Mouse (Mus musculus) layer of hippocampus, adult 9-10 months (tissue): Measurements from ENCODE around the gene Lpo.

Experiments used
- DNase-seq: peaks from one replicate; pipeline ENCODE4 v3.0.0; 2022; ENCODE audit warnings: low spot score

The Lpo gene

GRCm38 (mm10) chr11:87758161-87758911 is 69.8 kb downstream of the Lpo start:
- no peak for DNase-seq

GRCm38 (mm10) chr11:87757001-87757954 is 70.8 kb downstream of the Lpo start:
- DNase-seq, result no peak
